Mouse (Mus musculus) testis, adult 10 weeks (tissue): ENCODE measurements around the gene Tgoln1. TPM values are rescaled to one million over a fixed set of nuclear protein-coding genes. Genes with fewer than 3 reads are reported as not detected.

ENCODE experiments used
- polyA plus RNA-seq: library from polyadenylated mRNA; stranded (reverse); fragments of 350-450 nt; fragmentation: Illumina TruSeq; extraction: RNeasy Lipid Tissue Mini Kit (QIAGEN cat#74804); gene quantifications from one replicate; pipeline ENCODE4 v1.2.3, GENCODE M21; 2014; ENCODE audit warnings: low read depth, low replicate concordance

The Tgoln1 gene
- polyA plus RNA-seq: 93.1 TPM

GRCm38 (mm10) chr6:72616643-72617288 lies at the start of gene Tgoln1:
Gene Tgoln1 (minus strand): TSS chr6:72617000.

GRCm38 (mm10) chr6:72597956-72598753 lies 18.6 kb downstream of the Tgoln1 start, which contains the start of the genes Elmod3 and Retsat:
Gene Elmod3 (minus strand): TSS chr6:72598413.
Gene Retsat (plus strand): TSS chr6:72598475.

Other genes with a start within 250 kb of the Tgoln1 start
- gene Vamp5, start 236.5 kb downstream of the Tgoln1 start, polyA plus RNA-seq: 3.2 TPM
- gene Vamp8, start 226.3 kb downstream of the Tgoln1 start, polyA plus RNA-seq: 8.0 TPM
- gene Ggcx, start 202.7 kb downstream of the Tgoln1 start, polyA plus RNA-seq: 2.5 TPM
- 221 TPM for gene Mat2a, start 177.4 kb downstream of the Tgoln1 start, polyA plus RNA-seq
- 2.9 TPM for gene Sh2d6, start 95.3 kb downstream of the Tgoln1 start, polyA plus RNA-seq
- gene Capg, start 72.6 kb downstream of the Tgoln1 start, polyA plus RNA-seq: not detected
- 16.7 TPM for gene Elmod3, start 18.6 kb downstream of the Tgoln1 start, polyA plus RNA-seq
- 3.8 TPM for gene Retsat, start 18.5 kb downstream of the Tgoln1 start, polyA plus RNA-seq
- 0.21 TPM for gene Tcf7l1, start 172.3 kb upstream of the Tgoln1 start, polyA plus RNA-seq